Mouse (Mus musculus) adrenal gland, postnatal 36 days (tissue): ENCODE measurements at regions not wholly inside any gene's neighbourhood (a gene's known extent, or its start where the extent isn't known, plus 50 kb on each side); places are given as distances from the start of the nearest gene placed in this dataset.

Experiments used
- DNase-seq, 2 experiments: peaks; one replicate each; pipeline ENCODE4 v3.0.0; 2021; ENCODE audit warnings: mixed read lengths in 1 of 2

GRCm38 (mm10) chr13:97520988-97521547, 239.4 kb downstream of the Gm10260 start:
- no peak for DNase-seq

GRCm38 (mm10) chr13:97516731-97517130, 243.7 kb downstream of the Gm10260 start:
- DNase-seq = no peak

GRCm38 (mm10) chr13:97514421-97515066, 245.9 kb downstream of the Gm10260 start:
- no peak for DNase-seq

- DNase-seq = peak; percentile 68 to 73
Observed at GRCm38 (mm10) chr13:97512521-97512920, 247.9 kb downstream of the Gm10260 start.

GRCm38 (mm10) chr13:97510431-97511261, 249.8 kb downstream of the Gm10260 start:
- DNase-seq = no peak

GRCm38 (mm10) chr13:97504949-97505348, 255.5 kb downstream of the Gm10260 start:
- no peak for DNase-seq

GRCm38 (mm10) chr13:97503955-97504739, 256.3 kb downstream of the Gm10260 start:
- no peak for DNase-seq

- no peak for DNase-seq
Observed at GRCm38 (mm10) chr13:97503391-97503790, 257.0 kb downstream of the Gm10260 start.

- DNase-seq = no peak
Observed at GRCm38 (mm10) chr13:97500155-97500554, 259.2 kb downstream of the Enc1 start.

GRCm38 (mm10) chr13:97498981-97499380, 258.1 kb downstream of the Enc1 start:
- no peak for DNase-seq

GRCm38 (mm10) chr13:97497928-97498327, 257.0 kb downstream of the Enc1 start:
- DNase-seq = no peak

- no peak for DNase-seq
Observed at GRCm38 (mm10) chr13:97494770-97495169, 253.9 kb downstream of the Enc1 start.

GRCm38 (mm10) chr13:97493836-97494235, 252.9 kb downstream of the Enc1 start:
- DNase-seq = no peak

GRCm38 (mm10) chr13:97492958-97493735, 252.2 kb downstream of the Enc1 start:
- DNase-seq = no peak

GRCm38 (mm10) chr13:97491865-97492847, 251.3 kb downstream of the Enc1 start:
- DNase-seq = no peak

GRCm38 (mm10) chr13:97490131-97490530, 249.2 kb downstream of the Enc1 start:
- no peak for DNase-seq

- DNase-seq = no peak
Observed at GRCm38 (mm10) chr13:97489721-97490120, 248.8 kb downstream of the Enc1 start.

- DNase-seq = no peak
Observed at GRCm38 (mm10) chr13:97489029-97489428, 248.1 kb downstream of the Enc1 start.

GRCm38 (mm10) chr13:97488518-97488917, 247.6 kb downstream of the Enc1 start:
- no peak for DNase-seq

GRCm38 (mm10) chr13:97487746-97488473, 247.0 kb downstream of the Enc1 start:
- no peak for DNase-seq
